Mouse (Mus musculus): ENCODE results near the gene Tfpi.
A peak's percentile ranks its signal among the peaks of the same experiment; 100 is the strongest.

The Tfpi gene

DNA sequence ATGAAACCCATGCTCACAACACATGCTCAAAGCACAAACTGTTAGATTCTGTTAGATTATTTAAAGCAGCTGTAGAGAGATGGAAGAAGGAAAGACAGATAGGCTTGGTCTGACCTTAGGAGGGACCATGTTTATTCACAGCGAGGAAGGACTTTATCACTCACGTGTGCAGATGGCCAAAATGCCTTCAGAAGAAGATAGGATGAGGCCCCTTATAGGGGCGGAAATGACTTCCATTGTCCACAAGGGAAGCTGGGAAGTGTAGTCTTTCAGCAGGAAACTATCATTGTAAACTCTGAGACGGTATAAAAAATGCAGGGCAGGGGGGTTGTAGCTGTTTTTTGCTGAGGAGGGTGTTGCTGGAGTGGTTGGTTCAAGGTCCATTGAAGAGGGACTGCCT, at the start of gene Tfpi:
Gene Tfpi (minus strand): TSS at position 199 of the 400 bp plus-strand sequence.
- DNase-seq = peak in 1 of 2 experiments; percentile 29

- DNase-seq = no peak
Observed at GRCm38 (mm10) chr2:84526221-84526620, 49.6 kb upstream of the Tfpi start.

DNA sequence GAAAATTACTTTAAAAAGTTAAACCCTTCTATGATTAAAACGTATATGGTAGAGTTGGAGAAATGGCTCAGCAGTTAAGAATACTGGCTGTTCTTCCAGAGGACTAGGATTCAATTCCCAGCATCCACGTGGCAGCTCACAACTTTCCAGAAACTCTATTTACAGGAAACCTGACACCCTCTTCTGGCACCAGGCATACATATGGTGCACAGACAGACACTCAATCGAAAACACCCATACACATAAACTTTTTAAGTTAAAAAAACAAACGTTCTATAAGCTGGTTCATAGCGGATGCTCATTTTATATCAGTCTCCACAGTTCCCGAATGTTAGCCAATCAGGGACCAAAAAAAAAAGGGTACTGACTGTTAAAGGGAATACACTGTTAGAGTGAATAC, 49.2 kb upstream of the Tfpi start:
- no peak for DNase-seq

DNA sequence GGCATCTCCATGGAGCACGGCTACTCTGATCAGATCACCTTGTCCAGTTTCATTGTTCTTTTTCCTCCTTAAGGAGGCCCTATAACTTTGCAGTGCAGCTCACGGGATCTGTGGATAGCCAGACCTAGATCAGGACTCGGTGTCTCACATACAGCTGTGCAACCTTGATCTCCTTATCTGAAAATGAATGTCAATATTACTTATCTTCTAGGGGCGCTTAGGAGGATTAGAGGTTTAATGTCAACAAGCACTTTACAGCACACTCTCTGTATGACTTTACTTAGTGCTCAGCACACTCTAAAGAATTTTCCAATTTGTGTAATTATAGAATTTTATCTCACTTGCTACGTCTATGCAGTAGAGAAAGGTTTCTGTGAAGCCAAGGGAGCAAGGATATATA, 48.5 kb upstream of the Tfpi start:
- DNase-seq = no peak

GRCm38 (mm10) chr2:84523994-84524393, 47.4 kb upstream of the Tfpi start:
- no peak for DNase-seq

- no peak for DNase-seq
Observed at GRCm38 (mm10) chr2:84523103-84523865, 46.7 kb upstream of the Tfpi start.

GRCm38 (mm10) chr2:84519514-84520067, 43.0 kb upstream of the Tfpi start:
- DNase-seq = peak; percentile 67 to 74

GRCm38 (mm10) chr2:84518767-84519166, 42.2 kb upstream of the Tfpi start:
- DNase-seq = no peak

GRCm38 (mm10) chr2:84513281-84513680, 36.7 kb upstream of the Tfpi start:
- no peak for DNase-seq

GRCm38 (mm10) chr2:84511508-84511907, 34.9 kb upstream of the Tfpi start:
- no peak for DNase-seq

DNA sequence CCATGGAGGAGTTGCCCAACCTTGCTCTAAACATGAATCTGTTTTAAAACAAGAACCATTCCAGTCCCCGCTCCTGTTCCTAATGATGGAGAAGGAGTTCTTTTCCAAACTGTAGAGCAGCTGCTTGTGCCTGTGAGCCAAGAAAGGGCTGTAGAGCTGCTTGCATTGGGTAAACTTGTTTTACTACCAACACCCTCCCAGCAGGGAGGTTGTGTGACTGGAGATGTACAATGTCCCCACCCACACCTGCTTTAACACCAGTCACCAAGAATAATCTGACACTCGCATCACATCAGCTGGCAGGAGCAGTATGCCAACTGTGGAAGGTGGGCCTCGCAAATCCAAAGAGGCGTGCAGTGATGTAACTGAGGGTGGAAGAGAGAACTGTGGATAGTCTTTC, 34.5 kb upstream of the Tfpi start:
- no peak for DNase-seq

DNA sequence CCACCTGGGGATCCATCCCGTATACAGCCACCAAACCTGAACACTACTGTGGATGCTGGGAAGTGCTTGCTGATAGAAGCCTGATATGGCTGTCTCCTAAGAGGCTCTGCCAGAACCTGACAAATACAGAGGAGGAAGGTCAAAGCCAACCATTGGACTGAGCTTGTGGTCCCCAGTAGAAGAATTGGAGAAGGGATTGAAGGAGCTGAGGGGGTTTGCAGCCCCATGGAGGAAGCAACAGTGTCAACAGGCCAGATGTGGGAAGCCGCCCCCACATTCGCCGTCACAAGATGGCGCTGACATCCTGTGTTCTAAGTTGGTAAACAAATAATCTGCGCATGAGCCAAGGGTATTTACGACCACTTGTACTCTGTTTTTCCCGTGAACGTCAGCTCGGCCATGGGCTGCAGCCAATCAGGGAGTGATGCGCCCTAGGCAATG, 28.4 kb upstream of the Tfpi start:
- DNase-seq = peak; percentile 55 to 60

- DNase-seq = no peak
Observed at GRCm38 (mm10) chr2:84504285-84504684, 27.7 kb upstream of the Tfpi start.

GRCm38 (mm10) chr2:84498921-84499320, 22.3 kb upstream of the Tfpi start:
- DNase-seq = no peak

DNA sequence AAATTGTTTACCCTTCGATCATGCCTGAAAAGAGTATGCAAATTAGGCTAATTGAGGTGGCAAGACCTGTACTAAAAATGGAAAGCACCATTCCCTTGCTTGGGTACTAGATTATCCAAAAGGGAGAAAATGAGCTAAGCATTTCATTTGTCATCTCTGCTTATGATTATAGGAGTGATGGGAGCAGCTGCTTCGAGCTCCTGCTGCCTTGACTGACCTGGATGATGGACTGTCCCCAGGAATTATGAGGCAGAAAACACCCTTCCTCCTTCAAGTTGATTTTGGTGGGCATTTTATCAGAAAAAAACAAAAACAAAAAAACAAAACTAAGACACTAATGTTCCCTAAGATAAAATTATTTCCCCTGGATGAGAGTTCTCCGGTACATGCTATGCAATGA, 18.5 kb upstream of the Tfpi start:
- DNase-seq = no peak

- DNase-seq = no peak
Observed at GRCm38 (mm10) chr2:84493626-84494025, 17.1 kb upstream of the Tfpi start.

DNA sequence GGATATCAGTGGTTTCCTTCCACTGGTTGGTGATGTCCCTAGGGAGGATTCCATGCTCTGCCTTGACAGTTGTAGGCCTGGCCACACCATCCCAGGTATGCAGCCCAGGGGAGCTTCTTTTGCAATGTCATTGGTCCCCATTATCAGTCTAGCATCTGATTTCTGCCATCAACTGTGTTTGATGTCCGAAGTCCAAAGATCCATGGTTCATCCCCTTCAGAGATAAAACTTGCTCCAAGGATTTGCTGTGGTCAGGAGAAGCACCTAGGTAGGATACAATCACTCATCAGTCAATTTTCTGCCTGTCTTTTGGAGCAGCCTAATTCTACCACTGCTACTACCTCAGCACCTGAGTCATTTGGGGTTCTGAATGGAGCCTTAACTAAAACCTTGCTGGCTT, 15.1 kb upstream of the Tfpi start:
- DNase-seq = no peak

GRCm38 (mm10) chr2:84487705-84488291, 11.2 kb upstream of the Tfpi start:
- DNase-seq = no peak

- peak; percentile 50 to 52 for DNase-seq
Observed at GRCm38 (mm10) chr2:84481863-84482262, 5.3 kb upstream of the Tfpi start.

DNA sequence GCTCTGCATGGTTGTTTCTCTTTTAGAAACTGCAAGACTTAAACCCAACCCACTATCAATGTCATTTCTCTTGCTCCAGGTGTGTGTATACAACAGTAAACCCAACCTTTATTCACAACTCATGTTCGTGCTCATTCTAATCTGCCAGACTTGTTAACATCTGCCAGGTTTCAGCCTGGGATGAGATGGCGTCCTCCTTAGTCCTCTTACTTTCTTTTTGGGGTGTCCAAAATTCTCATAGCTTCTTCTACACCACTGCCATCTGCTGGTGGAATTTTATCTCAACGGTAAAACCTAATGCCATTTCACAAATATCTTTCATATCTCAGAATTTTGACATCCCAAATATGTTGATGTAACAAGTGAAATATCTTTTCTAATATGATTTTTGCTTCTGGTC, 2.5 kb upstream of the Tfpi start:
- peak in 1 of 2 experiments; percentile 62 for DNase-seq

DNA sequence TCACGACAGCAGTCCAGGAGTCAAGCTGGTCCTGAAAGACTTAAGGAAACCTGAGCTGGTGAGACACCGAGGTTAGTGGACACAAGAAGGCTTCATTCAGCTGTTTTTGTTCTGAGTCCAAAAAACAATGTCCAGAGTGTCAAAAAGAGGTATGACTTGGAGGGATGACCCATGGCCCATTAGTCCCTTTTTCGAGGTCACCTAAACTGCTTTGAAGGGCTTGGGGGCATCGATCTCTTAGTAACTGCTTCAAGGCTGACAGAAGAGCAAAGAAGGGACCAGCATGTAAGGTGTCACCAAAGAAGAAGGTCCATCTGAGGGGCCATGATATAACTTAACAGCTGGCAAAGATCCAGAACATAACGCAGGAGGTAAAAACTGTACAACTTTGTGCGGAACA, 1.2 kb upstream of the Tfpi start:
- DNase-seq = no peak

DNA sequence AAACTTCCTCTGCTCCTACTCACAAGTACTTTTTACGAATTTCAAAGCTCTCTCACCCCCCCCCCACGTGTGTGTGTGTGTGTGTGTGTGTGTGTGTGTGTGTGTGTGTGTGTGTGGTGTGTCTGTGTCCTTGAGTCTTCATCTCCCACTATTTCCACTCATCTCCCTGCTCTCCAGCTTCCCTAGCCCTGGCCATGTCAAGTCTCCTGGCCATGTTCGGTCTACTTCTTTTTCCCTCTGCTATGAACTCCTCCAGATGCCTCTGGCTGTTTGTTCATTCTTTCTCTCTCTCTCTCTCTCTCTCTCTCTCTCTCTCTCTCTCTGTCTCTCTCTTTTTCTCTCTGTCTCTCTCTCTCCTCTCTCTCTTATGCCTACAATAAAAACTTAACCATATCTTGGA, 444 bp downstream of the Tfpi start:
- no peak for DNase-seq

DNA sequence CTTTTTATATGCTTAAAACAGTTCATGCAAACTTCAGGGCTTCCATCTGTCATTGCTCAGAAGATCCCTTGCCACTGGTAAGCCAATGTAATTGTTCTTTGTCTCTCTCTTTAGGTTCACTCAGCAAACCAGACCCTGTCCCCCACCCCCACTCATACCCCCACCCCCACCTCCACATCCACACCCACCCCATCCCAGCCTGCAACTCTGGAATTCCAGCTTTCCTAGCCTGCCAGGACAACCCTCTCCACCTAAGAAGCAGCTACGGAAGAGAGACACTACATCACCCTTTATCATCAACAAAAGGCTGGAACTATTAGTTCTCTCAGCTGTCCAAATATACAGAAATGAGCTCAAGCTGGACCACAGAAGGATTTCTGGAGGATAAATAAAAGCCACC, 974 bp downstream of the Tfpi start:
- DNase-seq = no peak

- no peak for DNase-seq
Observed at GRCm38 (mm10) chr2:84474651-84475050, 1.9 kb downstream of the Tfpi start.
